Mouse (Mus musculus): Measurements from ENCODE around the gene Vmn2r26. TPM values are rescaled to one million over a fixed set of nuclear protein-coding genes. Genes with fewer than 3 reads are reported as not detected.

Gene Vmn2r26
- polyA plus RNA-seq (2015; fragmentation: Nextera tagmentation; extraction: Ambion mirVana), result not detected in 2 replicates

GRCm38 (mm10) chr6:124024268-124024667, at the start of gene Vmn2r26:
Gene Vmn2r26 (plus strand): TSS chr6:124024568.

Other genes with a start within 250 kb of the Vmn2r26 start
- not detected in 2 replicates for gene Vmn2r24, start 245.7 kb upstream of the Vmn2r26 start, polyA plus RNA-seq (2015; fragmentation: Nextera tagmentation; extraction: Ambion mirVana)
- not detected in 2 replicates for gene Vmn2r25, start 171.1 kb upstream of the Vmn2r26 start, polyA plus RNA-seq (2015; fragmentation: Nextera tagmentation; extraction: Ambion mirVana)
- gene Vmn2r27, start 207.3 kb downstream of the Vmn2r26 start, polyA plus RNA-seq (2015; fragmentation: Nextera tagmentation; extraction: Ambion mirVana), result not detected in 2 replicates